Mouse (Mus musculus) neural tube, embryonic 10.5 days (tissue): ENCODE data around the gene Farsa.
A peak's percentile ranks its signal among the peaks of the same experiment; 100 is the strongest.

Experiments
- DNase-seq: peaks from one replicate; pipeline ENCODE4 v3.0.0-alpha.2; 2017; ENCODE audit warnings: low spot score; ENCODE audit errors: extremely low spot score

Farsa gene

DNA sequence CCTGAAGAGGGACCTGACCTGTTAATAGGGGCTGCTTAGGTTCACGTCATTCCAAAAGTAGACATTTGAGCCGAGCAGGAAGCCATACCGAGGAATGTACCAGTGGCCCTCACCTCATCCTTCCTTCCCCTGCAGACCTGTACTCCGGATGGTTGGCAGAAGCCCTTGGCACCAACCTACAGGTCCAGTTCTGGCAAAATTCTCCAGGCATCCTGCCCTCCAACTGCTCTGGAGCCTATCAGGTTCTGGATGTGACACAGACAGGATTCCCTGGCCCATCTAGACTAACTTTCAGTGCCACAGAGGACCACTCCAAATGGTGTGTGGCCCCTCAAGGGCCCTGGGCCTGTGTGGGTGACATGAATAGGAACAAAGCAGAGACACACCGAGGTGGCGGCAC, 53.8 kb downstream of the Farsa start:
- no peak for DNase-seq

DNA sequence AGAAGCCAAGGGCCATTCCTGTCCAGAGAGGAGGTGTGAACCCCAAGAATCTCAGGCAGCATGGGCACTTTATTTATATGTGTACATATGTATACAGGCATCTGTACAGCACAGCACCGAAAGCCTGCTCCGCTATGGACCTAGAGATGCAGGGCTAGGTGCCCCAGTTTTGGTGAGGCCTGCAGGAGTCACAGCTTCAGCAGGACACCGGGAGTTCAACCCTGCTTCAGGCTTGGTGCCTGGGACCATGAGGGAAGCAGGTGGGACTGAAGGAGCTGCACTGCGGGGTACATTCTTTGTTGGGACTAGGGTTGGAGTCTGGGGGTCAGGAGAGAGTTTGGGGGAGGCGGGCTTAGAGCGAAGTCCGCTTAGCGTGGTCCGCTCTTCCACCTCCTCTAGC, 55.1 kb downstream of the Farsa start:
- no peak for DNase-seq

DNA sequence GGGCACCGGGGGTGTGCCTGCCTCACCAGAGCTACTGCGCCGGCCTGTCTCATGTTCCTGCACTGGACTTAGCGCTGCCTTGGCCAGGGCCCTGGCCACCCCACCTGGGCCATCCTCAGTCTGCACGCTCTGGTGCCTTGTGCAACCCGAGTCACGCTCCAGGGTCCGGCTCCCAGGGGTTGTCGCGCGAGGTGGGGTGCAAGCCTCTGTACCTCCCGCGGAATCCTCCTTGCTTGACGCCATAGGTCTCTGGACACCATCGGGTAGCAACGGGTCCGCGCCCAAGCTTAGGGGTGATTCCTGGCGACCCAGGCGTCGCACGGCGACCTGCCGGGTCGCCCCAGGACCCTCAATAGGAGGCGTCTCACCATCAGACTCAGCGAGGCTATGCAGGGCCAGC, 55.6 kb downstream of the Farsa start:
- no peak for DNase-seq

GRCm38 (mm10) chr8:84912895-84913501, 56.2 kb downstream of the Farsa start:
- peak; percentile 61 for DNase-seq

DNA sequence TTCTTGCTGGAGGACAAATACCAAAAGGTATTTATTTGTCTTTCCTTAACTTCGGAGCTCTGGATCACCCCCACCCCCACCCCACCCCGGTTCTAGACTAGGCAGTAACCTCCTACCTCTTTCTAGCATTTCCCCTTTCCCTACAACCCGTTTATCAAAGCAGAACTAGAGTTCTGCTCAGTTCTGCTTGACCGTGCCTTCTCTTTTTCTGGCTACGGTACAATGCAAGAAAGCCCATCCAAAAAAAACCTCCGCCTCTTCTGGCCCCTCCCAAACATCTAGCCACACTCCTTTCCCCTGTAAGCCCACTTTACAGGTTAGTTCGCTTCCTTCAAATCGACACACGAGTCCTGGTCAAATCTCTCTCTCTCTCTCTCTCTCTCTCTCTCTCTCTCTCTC, 56.7 kb downstream of the Farsa start:
- no peak for DNase-seq

GRCm38 (mm10) chr8:84913960-84914359, 57.2 kb downstream of the Farsa start:
- DNase-seq = no peak

DNA sequence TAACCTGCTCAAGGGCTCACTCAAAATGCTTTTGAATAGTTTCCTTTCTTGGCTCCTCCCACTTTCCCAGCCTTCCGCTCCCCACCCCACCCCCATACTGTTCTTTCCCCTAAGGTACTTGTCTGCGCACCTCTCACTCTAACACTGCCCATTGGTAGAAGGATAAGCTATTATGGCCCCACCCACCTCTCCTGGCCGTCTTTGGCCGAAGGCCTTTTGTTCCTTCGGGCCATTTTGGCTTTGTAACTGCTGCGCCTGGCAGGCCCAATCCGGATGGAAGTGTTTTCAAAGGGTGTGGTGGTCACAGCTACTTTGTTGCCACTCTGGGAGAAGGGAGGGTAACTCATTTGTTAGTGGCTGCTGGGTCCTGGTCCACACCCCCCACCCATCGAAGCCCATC, 58.5 kb downstream of the Farsa start:
- DNase-seq = no peak

DNA sequence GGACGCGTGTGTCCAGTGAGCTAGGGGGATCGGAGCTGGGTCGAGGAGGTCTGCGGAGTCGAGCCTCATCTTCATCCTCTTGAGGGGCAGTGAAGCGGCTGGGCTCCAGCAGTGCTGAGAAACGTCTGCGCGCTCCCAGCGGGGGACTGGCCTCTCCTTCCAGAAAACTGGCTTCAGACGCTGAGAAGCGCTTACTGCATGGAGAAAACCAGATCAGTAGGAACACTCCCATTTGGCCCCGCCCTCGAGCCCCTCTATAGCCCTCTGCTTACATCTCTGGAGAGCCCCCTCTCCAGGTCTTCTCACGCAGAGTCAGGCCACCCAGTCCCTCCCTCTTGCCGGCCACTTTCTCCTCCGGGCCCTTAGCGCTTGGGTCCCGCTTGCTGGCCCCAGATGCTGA, 61.0 kb downstream of the Farsa start:
- no peak for DNase-seq

DNA sequence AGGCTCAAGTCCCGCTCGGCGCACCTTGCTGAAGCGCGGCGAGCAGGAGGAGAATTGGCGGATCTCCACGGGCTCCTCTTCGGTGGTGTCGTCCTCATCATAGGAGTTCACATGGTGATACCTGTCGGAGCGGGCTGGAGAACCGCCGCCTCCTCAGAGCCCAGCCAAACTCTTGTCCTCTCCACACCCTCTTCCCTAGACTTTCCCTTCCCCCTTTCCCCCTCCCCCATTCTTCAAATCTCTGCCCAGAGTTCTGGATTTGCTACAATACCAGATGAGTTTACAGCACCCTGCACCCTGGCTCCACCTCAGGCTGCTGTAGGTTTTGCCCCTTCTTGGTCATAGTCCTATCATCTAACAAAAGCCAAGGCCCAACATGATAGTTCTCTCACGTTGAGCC, 61.9 kb downstream of the Farsa start:
- no peak for DNase-seq
